Mouse (Mus musculus): ENCODE measurements around the gene Nrcam.

GRCm38 (mm10) chr12:44315212-44315611 lies 13.5 kb upstream of the Nrcam start:
- no peak for TF ChIP-seq CTCF (conservative IDR thresholded peaks at IDR 0.05; ENCODE audit: low read length)
- TF ChIP-seq POU5F1 (IDR thresholded peaks at IDR 0.05; ENCODE audit: borderline replicate concordance, low read length), result no peak
- no peak for TF ChIP-seq NANOG (IDR thresholded peaks at IDR 0.05; ENCODE audit: borderline replicate concordance, low read length)
